Mouse (Mus musculus) MEL (cell line): ENCODE results near the gene Haus8. TPM values are rescaled to one million over a fixed set of nuclear protein-coding genes. Genes with fewer than 3 reads are reported as not detected.
"Not testable (repeated sequence)": the region's sequence is repeated elsewhere in the genome, so short reads cannot be mapped to it uniquely, and the experiment has no call there.

Experiments used
- DNase-seq: peaks from one replicate; pipeline ENCODE4 v3.0.0; 2011; ENCODE audit warnings: low read depth, low spot score
- H3K27ac ChIP-seq: 2 replicates; pipeline ENCODE4 v1.5.1; 2012; ENCODE audit warnings: low read depth, mild to moderate bottlenecking, control low read depth, low read length, moderate library complexity; ENCODE audit not compliant: control insufficient read depth
- H3K27me3 ChIP-seq, 2 experiments: fragments of 150-350 bp in 1 of 2; sonication (generic) in 1 of 2; 2 replicates each; pipeline ENCODE4 v1.6.1; 2012; ENCODE audit warnings: low read length in 2 of 2, mild to moderate bottlenecking in 2 of 2, improper control_type of control experiment in 1 of 2, moderate library complexity in 1 of 2; ENCODE audit not compliant: insufficient read depth in 2 of 2, control insufficient read depth in 1 of 2
- H3K36me3 ChIP-seq, 2 experiments: 2 replicates each; pipeline ENCODE4 v1.6.1; 2012 to 2014; ENCODE audit warnings: low read length in 2 of 2, improper control_type of control experiment in 1 of 2, inconsistent platforms in 1 of 2, mild to moderate bottlenecking in 1 of 2; ENCODE audit not compliant: insufficient read depth in 2 of 2, control insufficient read depth in 1 of 2
- H3K4me1 ChIP-seq, 2 experiments: fragments of 150-350 bp in 1 of 2; sonication (generic) in 1 of 2; 2 replicates each; pipeline ENCODE4 v1.6.1; 2012; ENCODE audit warnings: low read length in 2 of 2, improper control_type of control experiment in 1 of 2, mild to moderate bottlenecking in 1 of 2; ENCODE audit not compliant: insufficient read depth in 2 of 2, control insufficient read depth in 1 of 2
- H3K4me3 ChIP-seq, 2 experiments: fragments of 150-350 bp in 1 of 2; sonication (generic) in 1 of 2; 2 replicates each; pipeline ENCODE4 v1.5.1; 2012; ENCODE audit warnings: low read depth in 2 of 2, low read length in 2 of 2, mild to moderate bottlenecking in 2 of 2, moderate library complexity in 2 of 2, control low read depth in 1 of 2, improper control_type of control experiment in 1 of 2; ENCODE audit not compliant: control insufficient read depth in 1 of 2, insufficient read depth in 1 of 2
- H3K79me2 ChIP-seq: 2 replicates; pipeline ENCODE4 v1.6.1; 2012; ENCODE audit warnings: mild to moderate bottlenecking, low read length, moderate library complexity; ENCODE audit not compliant: control insufficient read depth, poor library complexity, insufficient read depth
- H3K9ac ChIP-seq: 2 replicates; pipeline ENCODE4 v1.6.1; 2012; ENCODE audit warnings: low read depth, mild to moderate bottlenecking, control low read depth, low read length, moderate library complexity; ENCODE audit not compliant: control insufficient read depth, poor library complexity, severe bottlenecking
- H3K9me3 ChIP-seq: fragments of 150-350 bp; sonication (generic); replicated peaks from 2 replicates; pipeline ENCODE4 v1.6.1; 2012; ENCODE audit warnings: mild to moderate bottlenecking, low read length, improper control_type of control experiment, moderate library complexity; ENCODE audit not compliant: insufficient read depth
- CHD2 ChIP-seq: IDR thresholded peaks from 2 replicates; pipeline ENCODE4 v1.6.1; 2011; ENCODE audit warnings: low read length, improper control_type of control experiment
- CTCF ChIP-seq, 3 experiments: IDR thresholded peaks in 2 of 3; conservative IDR thresholded peaks in 1 of 3; 2 replicates each; pipeline ENCODE4 v1.5.1; 2011 to 2012; ENCODE audit warnings: low read length in 3 of 3, low read depth in 2 of 3, mild to moderate bottlenecking in 2 of 3, improper control_type of control experiment in 1 of 3, inconsistent platforms in 1 of 3, mixed read lengths in 1 of 3, moderate library complexity in 1 of 3; ENCODE audit not compliant: control insufficient read depth in 1 of 3, insufficient read depth in 1 of 3, poor library complexity in 1 of 3, severe bottlenecking in 1 of 3
- E2F4 ChIP-seq: IDR thresholded peaks from 2 replicates; pipeline ENCODE4 v1.6.1; 2011; ENCODE audit warnings: low read depth, low read length, improper control_type of control experiment, borderline replicate concordance
- ELF1 ChIP-seq: IDR thresholded peaks from 2 replicates; pipeline ENCODE4 v1.6.1; 2014; ENCODE audit warnings: low read depth, mild to moderate bottlenecking, inconsistent platforms, low read length, improper control_type of control experiment, moderate library complexity
- ETS1 ChIP-seq: IDR thresholded peaks from 2 replicates; pipeline ENCODE4 v1.6.1; 2012; ENCODE audit warnings: low read depth, mild to moderate bottlenecking, inconsistent platforms, low read length, improper control_type of control experiment, moderate library complexity
- GABPA ChIP-seq: IDR thresholded peaks from 2 replicates; pipeline ENCODE4 v1.6.1; 2012; ENCODE audit warnings: low read depth, mild to moderate bottlenecking, inconsistent platforms, low read length, improper control_type of control experiment, moderate library complexity
- GATA1 ChIP-seq: IDR thresholded peaks from 2 replicates; pipeline ENCODE4 v1.6.1; 2011; ENCODE audit warnings: low read depth, low read length, improper control_type of control experiment
- HCFC1 ChIP-seq: IDR thresholded peaks from 2 replicates; pipeline ENCODE4 v1.6.1; 2012; ENCODE audit warnings: low read depth, mild to moderate bottlenecking, inconsistent platforms, low read length, improper control_type of control experiment, moderate library complexity
- JUND ChIP-seq: IDR thresholded peaks from 2 replicates; pipeline ENCODE4 v1.6.1; 2011; ENCODE audit warnings: low read depth, mild to moderate bottlenecking, improper control_type of control experiment, low read length
- KAT2A ChIP-seq: conservative IDR thresholded peaks from 2 replicates; pipeline ENCODE4 v1.6.1; 2012; ENCODE audit warnings: low read depth, low read length, improper control_type of control experiment, inconsistent platforms
- MAX ChIP-seq: IDR thresholded peaks from 2 replicates; pipeline ENCODE4 v1.6.1; 2011; ENCODE audit warnings: low read length, improper control_type of control experiment
- MAZ ChIP-seq: IDR thresholded peaks from 2 replicates; pipeline ENCODE4 v1.6.1; 2012; ENCODE audit warnings: low read depth, mild to moderate bottlenecking, inconsistent platforms, low read length, improper control_type of control experiment
- MEF2A ChIP-seq: IDR thresholded peaks from 2 replicates; pipeline ENCODE4 v1.6.1; 2014; ENCODE audit warnings: low read depth, mild to moderate bottlenecking, inconsistent platforms, low read length, improper control_type of control experiment; ENCODE audit not compliant: poor library complexity, insufficient replicate concordance, severe bottlenecking; ENCODE audit errors: extremely low read depth
- MXI1 ChIP-seq: IDR thresholded peaks from 2 replicates; pipeline ENCODE4 v1.6.1; 2011; ENCODE audit warnings: mild to moderate bottlenecking, low read depth, low read length, improper control_type of control experiment
- MYB ChIP-seq: IDR thresholded peaks from 2 replicates; pipeline ENCODE4 v1.6.1; 2011; ENCODE audit warnings: mild to moderate bottlenecking, low read depth, low read length, improper control_type of control experiment
- MYC ChIP-seq: IDR thresholded peaks from 2 replicates; pipeline ENCODE4 v1.6.1; 2011; ENCODE audit warnings: low read depth, mild to moderate bottlenecking, low read length, improper control_type of control experiment, moderate library complexity
- NELFE ChIP-seq: IDR thresholded peaks from 2 replicates; pipeline ENCODE4 v1.6.1; 2011; ENCODE audit warnings: low read depth, low read length, improper control_type of control experiment
- NRF1 ChIP-seq: IDR thresholded peaks from 2 replicates; pipeline ENCODE4 v1.6.1; 2014; ENCODE audit warnings: low read depth, mild to moderate bottlenecking, inconsistent platforms, low read length, improper control_type of control experiment, moderate library complexity; ENCODE audit not compliant: poor library complexity, insufficient read depth, severe bottlenecking
- POLR2A ChIP-seq, 2 experiments: IDR thresholded peaks; 2 replicates each; pipeline ENCODE4 v1.6.1; 2011 to 2012; ENCODE audit warnings: low read length in 2 of 2, mild to moderate bottlenecking in 2 of 2, control low read depth in 1 of 2, improper control_type of control experiment in 1 of 2, low read depth in 1 of 2, moderate library complexity in 1 of 2; ENCODE audit not compliant: control insufficient read depth in 1 of 2, insufficient read depth in 1 of 2, poor library complexity in 1 of 2
- POLR2AphosphoS2 ChIP-seq: IDR thresholded peaks from 2 replicates; pipeline ENCODE4 v1.6.1; 2011; ENCODE audit warnings: low read length, improper control_type of control experiment
- POLR2AphosphoS5 ChIP-seq: IDR thresholded peaks from 2 replicates; pipeline ENCODE4 v1.6.1; 2012; ENCODE audit warnings: low read depth, borderline replicate concordance, mild to moderate bottlenecking, inconsistent platforms, low read length, moderate library complexity, mixed read lengths
- SIN3A ChIP-seq: IDR thresholded peaks from 2 replicates; pipeline ENCODE4 v1.6.1; 2012; ENCODE audit warnings: low read length, improper control_type of control experiment, inconsistent platforms
- TBP ChIP-seq: IDR thresholded peaks from 2 replicates; pipeline ENCODE4 v1.8.0; 2011; ENCODE audit warnings: low read depth, low read length, improper control_type of control experiment
- TCF12 ChIP-seq: IDR thresholded peaks from 2 replicates; pipeline ENCODE4 v1.6.1; 2014; ENCODE audit warnings: low read depth, mild to moderate bottlenecking, inconsistent platforms, low read length, improper control_type of control experiment, moderate library complexity
- USF1 ChIP-seq: IDR thresholded peaks from 2 replicates; pipeline ENCODE4 v1.6.1; 2014; ENCODE audit warnings: low read depth, mild to moderate bottlenecking, inconsistent platforms, low read length, improper control_type of control experiment, moderate library complexity
- ZKSCAN1 ChIP-seq: IDR thresholded peaks from 2 replicates; pipeline ENCODE4 v1.6.1; 2012; ENCODE audit warnings: low read depth, mild to moderate bottlenecking, inconsistent platforms, low read length, improper control_type of control experiment, moderate library complexity
- ZMIZ1 ChIP-seq: IDR thresholded peaks from 2 replicates; pipeline ENCODE4 v1.6.1; 2012; ENCODE audit warnings: low read depth, mild to moderate bottlenecking, inconsistent platforms, low read length, improper control_type of control experiment, moderate library complexity
- ZNF384 ChIP-seq: IDR thresholded peaks from 2 replicates; pipeline ENCODE4 v1.6.1; 2012; ENCODE audit warnings: low read depth, mild to moderate bottlenecking, inconsistent platforms, low read length, improper control_type of control experiment
- polyA plus RNA-seq, 2 experiments: library from polyadenylated mRNA; stranded (reverse) in 1 of 2; unstranded in 1 of 2; fragments of >175 nt in 1 of 2; fragments of >200 nt in 1 of 2; gene quantifications; 2 replicates each; pipeline versions ENCODE4 v1.2.1 to v1.2.4; 2012; ENCODE audit warnings: low replicate concordance in 2 of 2, low read depth in 1 of 2; ENCODE audit not compliant: insufficient read length in 2 of 2, insufficient read depth in 1 of 2, missing spikeins in 1 of 2
- total RNA-seq: library from RNA; depleted of rRNA; stranded (reverse); fragments of 300-350 nt; gene quantifications from 2 replicates; pipeline ENCODE4 v1.2.3, GENCODE M21; 2012; rRNA removed

Gene Haus8
- total RNA-seq: 55.6 and 60.4 TPM in 2 replicates
- 10 to 100 TPM in 1 of 2 experiments, not detected in 1; 69.2 TPM for polyA plus RNA-seq

DNA sequence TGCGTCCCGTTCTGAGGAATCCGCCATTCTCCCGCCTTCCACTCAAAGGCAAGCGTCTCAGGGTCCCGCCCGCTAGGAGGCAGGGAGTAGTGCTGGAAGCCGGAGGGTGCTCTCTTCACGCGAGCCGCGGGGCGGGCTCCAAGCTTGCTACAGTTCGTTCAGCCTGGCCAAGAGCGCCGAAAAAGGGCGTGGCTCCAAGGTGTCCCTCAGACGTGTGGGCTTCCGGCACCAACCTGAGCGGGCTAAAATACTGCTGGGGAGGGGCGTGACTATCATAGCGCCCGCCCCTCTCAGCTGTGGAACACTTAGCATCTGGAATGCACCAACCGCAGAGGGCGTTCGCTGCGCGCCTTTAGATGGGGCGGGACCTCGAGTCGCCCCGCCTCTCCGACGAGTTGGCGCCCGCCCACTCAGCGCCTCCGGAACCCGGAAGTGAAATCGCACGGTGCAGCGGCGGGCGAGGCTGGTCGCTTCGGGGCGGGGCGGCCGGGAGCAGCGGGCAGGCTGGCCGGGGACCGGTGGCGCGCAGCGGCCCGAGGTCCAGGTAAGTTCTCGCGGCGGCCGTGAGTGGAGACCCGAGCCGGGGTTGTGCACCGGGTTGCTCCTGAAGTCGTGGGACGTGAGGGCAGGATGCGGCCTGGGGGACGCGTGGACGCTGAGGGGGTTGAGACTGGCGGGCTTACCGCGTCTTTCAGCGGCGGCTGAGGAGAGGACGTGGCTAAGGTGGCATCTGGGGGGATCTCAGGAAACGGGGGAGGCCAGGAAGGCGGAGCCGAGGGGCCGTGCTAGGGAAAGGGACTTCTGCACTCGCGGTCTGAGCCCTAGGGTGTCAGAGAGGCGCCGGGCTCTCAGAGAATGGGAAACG, at the start of gene Haus8, which contains the start of gene Myo9b:
TSS of gene Haus8 (minus strand) at position 649 of the 865 bp plus-strand sequence.
TSS of gene Myo9b (plus strand) at position 429 of the 865 bp plus-strand sequence.
- Histone ChIP-seq H3K9ac (peak within 1 kb of the TSS; percentile 100), H3K79me2 (peaks cover 53% of the 10 kb centered on the region), H3K4me1 (peaks cover 15 to 34% of the 10 kb centered on the region in 2 experiments), H3K9me3 (no peaks in the 10 kb centered on the region), H3K36me3 (peaks cover 0 to 21% of the 10 kb centered on the region in 2 experiments; a peak in 3 of 4 replicates), H3K27me3 (no peaks in the 10 kb centered on the region), H3K27ac (peak within 1 kb of the TSS; percentile 95), H3K4me3 (peak within 1 kb of the TSS; percentile 83 to 97)
- DNase-seq: peak; percentile 99
- TF ChIP-seq ELF1 (peak; percentile 95), TCF12 (peak; percentile 51; the same call in 1 of the 2 replicates), GATA1 (no peak), ZKSCAN1 (no peak), MAZ (peak; percentile 68; the same call in 1 of the 2 replicates), KAT2A (no peak; the same call in 1 of the 2 replicates), POLR2A (IDR thresholded peaks at IDR 0.05; ENCODE audit: control insufficient read depth in 1 of 2, insufficient read depth in 1 of 2, low read depth in 1 of 2, low read length in 2 of 2, poor library complexity in 1 of 2) (peak; percentile 55 to 91), CTCF (IDR thresholded peaks at IDR 0.05 in 2 of 3, conservative IDR thresholded peaks at IDR 0.05 in 1 of 3; ENCODE audit: control insufficient read depth in 1 of 3, insufficient read depth in 1 of 3, low read depth in 2 of 3, low read length in 3 of 3, poor library complexity in 1 of 3, severe bottlenecking in 1 of 3) (no peak), MAX (no peak), HCFC1 (peak; percentile 78), ZNF384 (no peak), E2F4 (peak; percentile 32; the same call in 1 of the 2 replicates), NELFE (peak; percentile 62), POLR2AphosphoS5 (no peak), SIN3A (no peak; the same call in none of the 2 replicates), POLR2AphosphoS2 (peak; percentile 67; the same call in 1 of the 2 replicates), MYB (no peak), GABPA (no peak), USF1 (peak; percentile 34; the same call in 1 of the 2 replicates), MYC (no peak), ETS1 (peak; percentile 76), MEF2A (no peak), NRF1 (no peak), TBP (peak; percentile 89), MXI1 (peak; percentile 14), ZMIZ1 (peak; percentile 62; the same call in 1 of the 2 replicates), JUND (no peak), CHD2 (no peak)

DNA sequence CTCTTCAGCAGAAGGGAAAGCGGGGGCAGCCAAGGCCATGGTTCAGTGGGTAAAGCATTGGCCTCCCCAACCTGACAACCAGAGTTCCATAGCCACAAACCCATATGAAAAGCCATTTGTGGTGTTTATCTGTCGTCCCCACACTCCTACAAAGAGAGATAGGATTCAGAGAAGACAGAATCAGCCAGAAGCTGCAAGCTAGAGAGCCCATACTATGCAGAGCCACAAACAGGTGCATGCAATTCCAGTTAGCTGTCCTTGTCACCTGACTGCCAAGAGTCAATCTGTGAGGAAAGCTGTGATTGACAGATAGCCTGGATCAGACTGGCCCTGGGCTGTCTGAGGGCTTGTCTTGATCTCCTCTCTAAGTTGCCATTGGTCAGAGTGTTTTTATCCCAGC, 47.0 kb upstream of the Haus8 start:
- H3K27ac ChIP-seq, H3K79me2 ChIP-seq, H3K9me3 ChIP-seq, DNase-seq, H3K36me3 ChIP-seq, H3K4me3 ChIP-seq, H3K9ac ChIP-seq, H3K27me3 ChIP-seq: not testable (repeated sequence)
- 0 out of 4 replicates have a peak, but pooled peaks cover 0 to 14% of the 10 kb centered on the region in 2 experiments for H3K4me1 ChIP-seq
